Comparison of ENCODE assay signal across 19 mouse cellular contexts in genomic region chr16:44102925-44103324, GRCm38 (mm10). TPM values are rescaled to one million over a fixed set of nuclear protein-coding genes. Genes with fewer than 3 reads are reported as not detected.
DNase-seq lines count a peak whose midpoint lies in the region; ATAC-seq and TF ChIP-seq lines count a peak whose summit lies in the region.
"Had no signal": no experiment of that assay in that cellular context is flagged by ENCODE, and none has a peak within 500 bp of the region (broad histone marks: within the 10 kb centered on the region; RNA-seq: fewer than 3 reads in every experiment).

No protein-coding gene starts in this region.

- peaks cover 11% of the 10 kb centered on the region; the same call in 1 of the 2 replicates for H3K4me1 ChIP-seq in kidney, adult 2 months (ENCODE audit: control insufficient read depth, insufficient read depth, low read length)
- no peaks in the 10 kb centered on the region for H3K4me1 ChIP-seq in midbrain, postnatal 0 days (ENCODE audit: insufficient read depth, low read length)
- no peaks in the 10 kb centered on the region for H3K4me1 ChIP-seq in midbrain, embryonic 16.5 days (ENCODE audit: control insufficient read depth, insufficient read depth, low read length)
- H3K4me1 ChIP-seq: forebrain, embryonic 12.5 days; hindbrain, embryonic 13.5 days; limb, embryonic 10.5 days had no signal

- 0 out of 2 replicates have a peak, but pooled peaks have one; percentile 4 for TF ChIP-seq CTCF in kidney, adult 2 months (conservative IDR thresholded peaks at IDR 0.05; ENCODE audit: insufficient read depth, insufficient read length, low read depth, low read length)
- peak; percentile 51 for TF ChIP-seq CTCF in midbrain, postnatal 0 days (IDR thresholded peaks at IDR 0.05)
- TF ChIP-seq CTCF in Patski (IDR thresholded peaks at IDR 0.05): peak; percentile 51

- POLR2A ChIA-PET in Patski (lab: Charles Lee): no interaction called here

- H3K9me3 ChIP-seq in midbrain, postnatal 0 days (ENCODE audit: low read length): no peaks in the 10 kb centered on the region
- H3K9me3 ChIP-seq in midbrain, embryonic 16.5 days (replicated peaks; ENCODE audit: control insufficient read depth, low read length, poor library complexity, severe bottlenecking): no peaks in the 10 kb centered on the region
- H3K9me3 ChIP-seq: forebrain, embryonic 12.5 days; hindbrain, embryonic 13.5 days; limb, embryonic 10.5 days had no signal

- no peak overlapping the region for H3K4me2 ChIP-seq in midbrain, postnatal 0 days (ENCODE audit: low read depth, low read length, poor library complexity, severe bottlenecking)
- no peak overlapping the region for H3K4me2 ChIP-seq in midbrain, embryonic 16.5 days (ENCODE audit: low read length)
- H3K4me2 ChIP-seq: forebrain, embryonic 12.5 days; heart, embryonic 11.5 days; hindbrain, embryonic 13.5 days; midbrain, embryonic 11.5 days had no signal

- ATAC-seq in midbrain, postnatal 0 days (ENCODE audit: low FRiP score): no peak
- ATAC-seq in midbrain, embryonic 16.5 days: no peak
- ATAC-seq in Patski: no peak
- no peak for ATAC-seq in granulocyte monocyte progenitor cell, adult 5-6 weeks (replicated peaks; ENCODE audit: poor library complexity, severe bottlenecking)
- ATAC-seq: intestine, embryonic 16.5 days had no signal

- H3K4me3 ChIP-seq in kidney, adult 2 months (ENCODE audit: insufficient read depth, low read depth, low read length): no peak overlapping the region
- no peak overlapping the region for H3K4me3 ChIP-seq in midbrain, postnatal 0 days (ENCODE audit: low read depth, low read length)
- H3K4me3 ChIP-seq in midbrain, embryonic 16.5 days (ENCODE audit: low read depth, low read length): no peak overlapping the region
- H3K4me3 ChIP-seq: forebrain, embryonic 12.5 days; hindbrain, embryonic 13.5 days; limb, embryonic 10.5 days had no signal

- WGBS in kidney, adult 2 months: 96% methylated on average over 2 of the region's 2 CpGs
- WGBS in midbrain, postnatal 0 days: 90% methylated on average over 2 of the region's 2 CpGs
- 92% methylated on average over 2 of the region's 2 CpGs for WGBS in midbrain, embryonic 16.5 days

- CTCF ChIA-PET in Patski (lab: Charles Lee): interaction anchor here (1.0 kb wide), 1 partner anchor 16 kb away, joined by 5 read pairs; no protein-coding TSS in a partner anchor

- H3K36me3 ChIP-seq in kidney, adult 2 months (ENCODE audit: control insufficient read depth, insufficient read depth, low read length): peaks cover 29% of the 10 kb centered on the region
- H3K36me3 ChIP-seq in midbrain, postnatal 0 days (ENCODE audit: insufficient read depth, low read length): peaks cover 62% of the 10 kb centered on the region
- H3K36me3 ChIP-seq in midbrain, embryonic 16.5 days (ENCODE audit: control insufficient read depth, insufficient read depth, low read length): peaks cover 54% of the 10 kb centered on the region

- no peak overlapping the region for H3K27ac ChIP-seq in kidney, adult 2 months (ENCODE audit: insufficient read depth, low read depth, low read length)
- H3K27ac ChIP-seq in midbrain, postnatal 0 days (ENCODE audit: low read depth, low read length): no peak overlapping the region
- H3K27ac ChIP-seq in midbrain, embryonic 16.5 days (ENCODE audit: low read length): no peak overlapping the region
- H3K27ac ChIP-seq: forebrain, embryonic 12.5 days; hindbrain, embryonic 13.5 days; limb, embryonic 10.5 days had no signal

- no peak for DNase-seq in kidney, adult 2 months
- no peak for DNase-seq in kidney, adult 8-10 months
- DNase-seq in midbrain, postnatal 0 days (ENCODE audit: low spot score): no peak
- DNase-seq in Patski (ENCODE audit: low read depth, low spot score): no peak
- no peak for DNase-seq in frontal cortex, adult 2 months (ENCODE audit: extremely low spot score in 1 of 2, low spot score in 1 of 2)
- DNase-seq: adrenal gland, postnatal 36 days; cerebellum, adult 2 months; heart, postnatal 10 days; kidney, postnatal 14 days; lung, adult 2 months; thymus, postnatal 36 days had no signal

- no peak overlapping the region for H3K9ac ChIP-seq in midbrain, postnatal 0 days (replicated peaks; ENCODE audit: low read length, poor library complexity, severe bottlenecking)
- no peak overlapping the region for H3K9ac ChIP-seq in midbrain, embryonic 16.5 days (ENCODE audit: low read depth, low read length)
- H3K9ac ChIP-seq: forebrain, embryonic 12.5 days; hindbrain, embryonic 13.5 days had no signal

- TF ChIP-seq POLR2A in kidney, adult 2 months (IDR thresholded peaks at IDR 0.05; ENCODE audit: low read depth, low read length): no peak

- H3K27me3 ChIP-seq in kidney, adult 2 months (replicated peaks; ENCODE audit: control insufficient read depth, insufficient read depth, low read length): no peaks in the 10 kb centered on the region
- no peaks in the 10 kb centered on the region for H3K27me3 ChIP-seq in midbrain, postnatal 0 days (ENCODE audit: insufficient read depth, low read length)
- no peaks in the 10 kb centered on the region for H3K27me3 ChIP-seq in midbrain, embryonic 16.5 days (ENCODE audit: control insufficient read depth, insufficient read depth, low read depth, low read length)
- H3K27me3 ChIP-seq in Patski: no peaks in the 10 kb centered on the region
- H3K27me3 ChIP-seq: forebrain, embryonic 12.5 days; hindbrain, embryonic 13.5 days had no signal

- in situ Hi-C loops in Patski (cut with MboI; ENCODE audit: low pct_unique_long_range_greater_than_20kb): no loop called here

RNA-seq across cellular contexts. Expression of gene Atp6v1a, which starts 36.6 kb away (rescaled TPM):
- polyA plus RNA-seq in kidney, adult 2 months (2012; rRNA removed): 115 and 139 TPM in 2 replicates
- 193 and 218 TPM in 2 replicates for total RNA-seq in midbrain, postnatal 0 days (2014; rRNA removed)
- polyA plus RNA-seq in midbrain, postnatal 0 days (2015; fragmentation: Nextera tagmentation; extraction: Ambion mirVana): 194 and 204 TPM in 2 replicates
- polyA plus RNA-seq in midbrain, embryonic 16.5 days (2015; fragmentation: Nextera tagmentation; extraction: Ambion mirVana): 144 and 172 TPM in 2 replicates
- 125 TPM for polyA plus RNA-seq in Patski (2021)
- polyA plus RNA-seq in frontal cortex, adult 2 months (2012; rRNA removed): 201 and 231 TPM in 2 replicates
- total RNA-seq in granulocyte monocyte progenitor cell, adult 5-6 weeks (2014; fragmentation: Nextera tagmentation): 34.9 and 41.3 TPM in 2 replicates
- 66.0 and 90.2 TPM in 2 replicates for total RNA-seq in granulocyte monocyte progenitor cell, adult 5-6 weeks (2017)

RNA-seq across cellular contexts. Expression of gene Naa50, which starts 36.7 kb away (rescaled TPM):
- polyA plus RNA-seq in kidney, adult 2 months (2012; rRNA removed): 8.8 and 9.3 TPM in 2 replicates
- total RNA-seq in midbrain, postnatal 0 days (2014; rRNA removed): 15.3 and 22.1 TPM in 2 replicates
- 44.7 and 50.4 TPM in 2 replicates for polyA plus RNA-seq in midbrain, postnatal 0 days (2015; fragmentation: Nextera tagmentation; extraction: Ambion mirVana)
- 59.8 and 67.9 TPM in 2 replicates for polyA plus RNA-seq in midbrain, embryonic 16.5 days (2015; fragmentation: Nextera tagmentation; extraction: Ambion mirVana)
- 73.3 TPM for polyA plus RNA-seq in Patski (2021)
- polyA plus RNA-seq in frontal cortex, adult 2 months (2012; rRNA removed): 26.5 and 27.5 TPM in 2 replicates
- 91.4 and 104 TPM in 2 replicates for total RNA-seq in granulocyte monocyte progenitor cell, adult 5-6 weeks (2014; fragmentation: Nextera tagmentation)
- total RNA-seq in granulocyte monocyte progenitor cell, adult 5-6 weeks (2017): 121 and 139 TPM in 2 replicates

RNA-seq across cellular contexts. Expression of gene Gramd1c, which starts 39.8 kb away (rescaled TPM):
- 0.83 and 1.3 TPM in 2 replicates for polyA plus RNA-seq in kidney, adult 2 months (2012; rRNA removed)
- 2.3 and 14.3 TPM in 2 replicates for total RNA-seq in midbrain, postnatal 0 days (2014; rRNA removed)
- 1.9 and 2.5 TPM in 2 replicates for polyA plus RNA-seq in midbrain, postnatal 0 days (2015; fragmentation: Nextera tagmentation; extraction: Ambion mirVana)
- polyA plus RNA-seq in midbrain, embryonic 16.5 days (2015; fragmentation: Nextera tagmentation; extraction: Ambion mirVana): 2.8 and 4.3 TPM in 2 replicates
- 2.7 TPM for polyA plus RNA-seq in Patski (2021)
- polyA plus RNA-seq in frontal cortex, adult 2 months (2012; rRNA removed): 2.8 and 2.9 TPM in 2 replicates
- total RNA-seq in granulocyte monocyte progenitor cell, adult 5-6 weeks (2014; fragmentation: Nextera tagmentation): 1.3 and 2.6 TPM in 2 replicates
- total RNA-seq in granulocyte monocyte progenitor cell, adult 5-6 weeks (2017): 1.2 and 2.1 TPM in 2 replicates
